Mouse (Mus musculus) ovary, postnatal 36 days (tissue): ENCODE data around the gene Yeats2.

Experiments used
- DNase-seq: peaks from one replicate; pipeline ENCODE4 v3.0.0; 2022; ENCODE audit warnings: low spot score, mixed read lengths

The Yeats2 gene

DNA sequence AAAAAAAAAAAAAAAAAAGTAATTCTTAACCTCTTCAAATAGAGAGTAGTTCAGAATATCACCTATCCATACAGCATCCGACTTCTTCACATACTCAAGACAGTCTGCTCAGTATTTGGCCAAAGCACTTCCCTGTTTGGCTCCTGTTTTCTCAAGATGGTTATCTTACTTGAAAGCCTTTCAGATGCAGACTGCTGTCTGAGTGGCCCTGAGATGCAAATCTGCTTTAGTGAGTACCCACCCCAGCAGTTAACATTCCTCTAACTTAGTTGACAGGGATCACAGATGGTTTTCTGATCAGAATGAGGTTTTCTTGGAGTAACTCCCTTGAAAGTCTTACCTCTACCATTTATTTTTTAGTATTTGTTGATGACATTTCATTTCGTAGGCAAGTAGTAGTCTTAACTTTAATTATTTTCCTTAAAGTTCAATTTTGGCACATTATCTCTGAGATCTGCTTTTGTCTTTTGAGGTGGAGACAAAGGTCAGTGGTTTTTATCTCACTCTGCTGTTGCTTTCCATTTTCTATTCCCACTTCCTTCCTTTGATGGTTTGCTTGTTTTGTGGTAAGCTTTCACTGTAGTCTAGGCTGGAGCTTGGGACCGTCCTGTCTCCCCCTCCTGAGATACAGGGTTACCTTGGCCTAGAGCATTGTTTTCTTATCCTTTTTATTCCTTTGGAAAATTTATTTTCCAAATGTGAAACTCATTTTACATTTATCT is 50.5 kb downstream of the Yeats2 start:
- DNase-seq = no peak

DNA sequence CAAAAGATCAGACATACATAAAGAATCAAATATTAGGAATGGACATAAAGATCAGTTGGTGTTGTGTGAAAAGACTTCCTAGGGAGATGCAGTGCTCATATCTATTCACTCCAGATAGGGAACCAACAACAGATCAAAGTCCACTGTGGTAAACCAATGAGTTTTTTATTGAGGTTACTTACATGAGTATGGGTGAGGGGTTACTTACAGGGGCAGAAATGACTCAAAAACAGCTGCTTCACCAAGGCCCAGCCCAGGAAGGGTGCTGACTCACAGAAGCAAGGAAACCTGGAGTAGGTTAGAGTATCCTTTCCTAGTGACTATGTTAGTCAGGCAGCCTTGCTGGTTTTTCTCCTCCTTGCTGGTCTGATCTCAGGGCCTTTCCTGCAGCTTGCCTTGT is 51.2 kb downstream of the Yeats2 start:
- DNase-seq = no peak

DNA sequence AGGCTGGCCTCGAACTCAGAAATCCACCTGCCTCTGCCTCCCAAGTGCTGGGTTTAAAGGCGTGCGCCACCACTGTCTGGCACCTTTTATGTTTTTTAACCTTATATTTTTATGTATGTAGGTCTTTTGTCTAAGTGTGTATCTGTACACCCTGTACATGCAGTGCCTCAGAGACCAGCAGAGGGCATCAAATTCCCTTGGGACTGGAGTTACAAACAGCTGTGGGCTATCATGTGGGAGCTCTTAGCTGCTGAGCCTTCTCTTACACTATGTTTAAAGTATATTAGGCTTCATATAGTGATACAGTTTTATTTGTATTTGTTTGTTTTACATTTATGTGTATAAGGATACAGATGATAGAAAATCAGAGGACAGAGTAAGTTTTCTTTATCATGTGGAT is 54.7 kb downstream of the Yeats2 start:
- no peak for DNase-seq

DNA sequence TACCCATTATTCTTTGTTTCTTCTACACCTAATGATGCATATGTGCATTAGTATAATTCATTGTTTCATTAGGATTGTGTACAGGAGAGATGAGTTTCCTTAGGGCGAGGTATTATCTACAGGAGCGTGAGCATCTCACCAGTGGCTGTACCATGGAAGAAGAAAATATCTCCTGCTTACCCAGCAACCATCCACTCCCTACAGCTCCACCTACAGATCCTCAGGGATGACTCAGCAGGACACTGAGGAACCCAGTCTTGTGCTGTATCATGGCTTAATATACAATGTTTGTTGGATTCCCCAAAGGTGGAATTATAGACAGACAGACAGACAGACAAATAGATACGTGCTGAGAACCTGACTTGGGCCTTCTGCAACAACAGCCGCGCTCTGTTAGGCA is 56.1 kb downstream of the Yeats2 start:
- no peak for DNase-seq

DNA sequence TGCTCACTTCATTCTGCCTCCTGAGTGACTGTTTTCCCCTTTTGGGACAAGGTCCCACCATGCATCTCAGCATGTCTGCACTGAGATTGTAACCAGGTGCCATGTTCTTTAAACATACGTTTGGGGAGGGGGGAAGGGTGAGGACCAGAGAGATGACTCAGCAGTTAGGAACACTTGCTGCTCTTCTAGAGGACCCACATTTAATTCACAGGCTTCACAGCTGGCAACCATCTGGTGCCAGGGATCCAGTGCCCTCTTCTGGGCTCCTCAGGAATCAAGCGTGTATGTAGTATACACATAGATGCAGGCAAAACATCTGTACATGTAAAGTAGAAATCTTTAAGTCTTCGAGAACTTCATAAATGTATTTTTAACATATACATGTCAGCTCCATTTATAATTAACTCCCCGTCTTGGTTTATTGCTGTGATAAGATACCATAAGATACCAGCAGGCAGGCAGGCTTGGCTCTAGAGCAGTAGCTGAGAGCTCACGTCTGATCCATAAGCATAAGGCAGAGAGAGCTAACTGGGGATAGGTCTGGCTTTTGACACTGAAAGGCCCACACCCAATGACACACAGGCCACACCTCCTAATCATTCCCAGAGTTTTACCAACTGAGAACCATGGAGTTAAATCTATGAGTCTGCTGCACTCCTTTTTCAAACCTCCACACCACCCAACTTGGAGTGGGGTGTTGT is 58.8 kb downstream of the Yeats2 start:
- no peak for DNase-seq

DNA sequence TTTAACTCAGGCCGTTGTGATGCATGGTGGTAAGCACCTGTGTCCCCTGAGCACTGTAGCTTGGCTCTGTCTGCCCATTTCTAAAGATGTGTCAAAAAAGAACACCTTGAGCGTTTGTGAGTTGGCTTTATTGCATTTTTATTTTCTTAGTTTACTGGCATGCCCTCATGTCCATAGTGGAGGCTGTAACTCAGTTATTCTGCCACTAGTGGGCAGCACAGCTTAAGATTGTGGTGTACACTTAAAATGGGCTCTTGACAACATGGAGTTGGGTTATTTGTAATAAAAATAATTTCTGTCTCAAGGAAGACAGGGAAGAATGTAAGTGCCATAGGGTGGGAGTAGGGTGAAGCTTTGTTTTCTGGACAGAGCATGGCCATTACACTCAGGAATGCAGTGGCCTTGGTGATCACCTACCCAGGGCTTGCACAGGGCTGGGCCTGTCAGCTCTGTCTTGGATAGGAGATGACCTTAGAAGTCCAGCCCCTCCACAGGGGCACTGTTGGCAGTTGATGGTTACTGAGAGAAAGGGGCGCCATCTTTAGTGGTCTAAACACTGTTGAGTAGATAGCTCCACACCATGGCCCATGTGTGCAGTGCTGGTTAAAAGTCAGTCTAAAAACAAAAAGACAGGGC is 72.8 kb downstream of the Yeats2 start:
- DNase-seq = peak; percentile 23

DNA sequence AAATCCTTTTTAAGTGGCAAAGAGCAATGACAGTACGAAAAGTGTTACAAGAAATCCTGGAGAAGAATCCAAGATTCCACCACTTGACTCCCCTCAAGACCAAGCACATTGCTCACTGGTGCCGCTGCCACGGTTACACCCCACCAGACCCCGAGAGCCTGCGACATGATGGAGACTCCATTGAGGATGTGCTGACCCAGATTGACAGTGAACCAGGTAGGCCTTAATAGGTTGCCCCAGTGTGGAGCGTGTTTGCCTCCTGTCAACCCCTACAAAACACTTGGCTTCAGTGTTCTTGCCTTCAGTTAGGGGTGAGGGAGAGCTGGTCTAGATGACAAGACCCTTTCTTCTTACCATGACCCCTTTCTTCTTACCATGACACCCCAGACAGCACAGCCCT is 81.9 kb downstream of the Yeats2 start:
- no peak for DNase-seq

DNA sequence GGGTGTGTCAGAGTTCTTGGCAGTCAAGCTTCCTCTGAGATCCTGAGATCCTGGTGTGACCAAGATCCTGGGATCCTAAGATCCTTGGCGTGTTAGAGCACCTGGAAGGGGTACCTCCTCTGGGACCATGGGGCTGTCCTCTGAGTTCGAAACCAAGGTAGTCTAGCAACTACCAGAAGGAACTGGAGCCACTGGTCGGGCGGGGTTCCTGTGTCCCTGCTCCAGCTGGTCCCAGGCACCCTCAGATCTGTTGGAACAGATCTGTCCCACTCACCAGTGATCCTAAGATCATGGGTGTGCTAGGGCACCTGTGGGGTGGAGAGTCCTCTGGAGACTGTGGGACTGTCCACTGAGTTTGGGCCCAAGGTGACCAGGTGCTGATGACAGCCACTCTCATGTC is 85.8 kb downstream of the Yeats2 start:
- no peak for DNase-seq

DNA sequence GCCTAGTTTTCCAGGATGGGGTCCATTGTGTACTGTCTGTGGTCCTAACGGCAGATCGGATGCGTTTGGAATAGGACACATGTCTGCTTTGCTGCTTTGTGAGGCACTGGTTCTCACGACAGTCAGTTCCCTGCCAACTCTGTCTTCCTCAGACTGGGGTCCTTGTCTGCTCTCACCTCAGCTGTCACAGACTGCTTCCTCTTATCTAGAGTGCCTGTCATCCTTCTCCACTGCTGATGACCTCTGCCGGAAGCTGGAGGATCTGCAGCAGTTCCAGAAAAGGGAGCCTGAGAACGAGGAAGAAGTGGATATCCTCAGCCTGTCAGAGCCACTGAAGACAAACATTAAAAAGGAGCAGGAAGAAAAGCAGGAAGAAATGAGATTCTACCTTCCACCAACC is 86.6 kb downstream of the Yeats2 start:
- DNase-seq = no peak

DNA sequence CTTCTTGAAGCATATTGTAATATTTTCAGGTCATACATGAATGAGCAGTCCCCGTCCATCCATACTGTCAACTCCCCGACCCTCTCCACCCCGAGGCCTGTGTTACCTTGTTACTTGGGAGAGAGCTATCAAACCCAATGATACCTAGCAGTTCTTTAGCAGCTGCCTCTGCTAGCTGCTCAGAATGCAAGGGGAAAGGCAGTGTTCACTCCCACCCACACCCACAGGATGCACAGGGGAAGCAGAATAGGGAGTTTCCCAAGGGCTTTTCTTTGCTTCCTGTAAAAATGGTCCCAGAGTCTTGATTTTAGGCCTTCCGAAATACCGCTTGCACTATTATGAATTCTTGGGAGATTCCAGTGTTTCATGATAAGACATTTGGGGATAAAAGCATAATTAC is 87.3 kb downstream of the Yeats2 start:
- no peak for DNase-seq

DNA sequence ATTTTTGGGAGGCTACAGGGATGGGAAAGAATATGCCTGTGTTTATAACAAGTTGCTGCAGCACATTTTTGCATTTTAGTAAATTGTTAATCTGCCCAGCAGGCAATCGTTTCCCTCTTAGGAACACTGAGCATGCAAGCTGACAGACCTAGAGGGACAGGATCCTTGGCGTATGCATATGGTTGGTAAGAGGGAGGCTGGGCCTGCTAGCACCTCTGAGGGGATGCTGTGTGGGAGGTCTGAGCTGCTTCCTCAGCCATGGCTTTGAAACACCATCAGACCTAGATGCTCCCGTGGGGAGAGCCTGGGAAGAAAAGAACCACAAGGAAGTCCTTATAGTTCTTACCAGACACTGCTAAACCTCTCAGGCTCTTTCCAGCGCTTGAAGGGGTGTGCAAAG is 93.5 kb downstream of the Yeats2 start:
- no peak for DNase-seq

DNA sequence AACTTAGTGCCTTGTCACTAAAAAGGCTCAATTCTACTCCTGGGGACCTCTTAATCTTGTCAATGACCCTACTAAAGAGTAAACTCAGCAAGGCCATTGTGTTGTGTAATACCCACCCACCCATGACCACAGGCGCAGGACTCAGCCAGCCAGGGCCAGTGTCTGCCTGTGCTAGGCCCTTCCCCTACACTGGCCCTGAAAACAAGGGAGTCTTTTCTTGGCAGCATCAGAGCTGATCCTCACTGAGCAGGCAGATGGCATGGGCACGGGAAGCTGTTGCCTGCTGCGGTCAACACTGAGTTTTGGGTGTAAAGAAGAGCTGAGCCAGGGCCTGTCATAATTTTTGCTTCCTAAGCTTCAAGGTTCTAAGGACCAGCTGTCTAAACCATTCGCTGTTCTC is 96.6 kb downstream of the Yeats2 start:
- peak; percentile 27 for DNase-seq

DNA sequence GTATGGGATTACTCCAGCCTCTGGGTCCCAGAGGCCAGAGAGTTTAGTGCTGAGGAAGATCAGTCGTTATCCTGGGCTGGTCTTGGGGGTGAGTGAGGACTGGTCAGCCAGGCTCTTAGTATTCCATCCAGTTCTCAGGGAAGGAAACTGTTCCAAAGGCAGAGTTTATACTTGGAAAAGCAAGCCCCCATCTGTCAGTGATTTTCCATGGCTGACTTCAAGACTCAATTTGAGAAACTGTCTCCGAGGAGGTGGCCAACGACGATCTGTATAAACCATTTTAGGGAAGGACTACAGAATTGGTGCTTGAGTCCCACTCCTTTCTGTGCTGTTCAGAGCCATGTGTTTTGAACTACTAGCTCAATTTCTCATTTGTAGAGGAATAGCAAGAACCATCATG is 97.8 kb downstream of the Yeats2 start:
- DNase-seq = no peak

DNA sequence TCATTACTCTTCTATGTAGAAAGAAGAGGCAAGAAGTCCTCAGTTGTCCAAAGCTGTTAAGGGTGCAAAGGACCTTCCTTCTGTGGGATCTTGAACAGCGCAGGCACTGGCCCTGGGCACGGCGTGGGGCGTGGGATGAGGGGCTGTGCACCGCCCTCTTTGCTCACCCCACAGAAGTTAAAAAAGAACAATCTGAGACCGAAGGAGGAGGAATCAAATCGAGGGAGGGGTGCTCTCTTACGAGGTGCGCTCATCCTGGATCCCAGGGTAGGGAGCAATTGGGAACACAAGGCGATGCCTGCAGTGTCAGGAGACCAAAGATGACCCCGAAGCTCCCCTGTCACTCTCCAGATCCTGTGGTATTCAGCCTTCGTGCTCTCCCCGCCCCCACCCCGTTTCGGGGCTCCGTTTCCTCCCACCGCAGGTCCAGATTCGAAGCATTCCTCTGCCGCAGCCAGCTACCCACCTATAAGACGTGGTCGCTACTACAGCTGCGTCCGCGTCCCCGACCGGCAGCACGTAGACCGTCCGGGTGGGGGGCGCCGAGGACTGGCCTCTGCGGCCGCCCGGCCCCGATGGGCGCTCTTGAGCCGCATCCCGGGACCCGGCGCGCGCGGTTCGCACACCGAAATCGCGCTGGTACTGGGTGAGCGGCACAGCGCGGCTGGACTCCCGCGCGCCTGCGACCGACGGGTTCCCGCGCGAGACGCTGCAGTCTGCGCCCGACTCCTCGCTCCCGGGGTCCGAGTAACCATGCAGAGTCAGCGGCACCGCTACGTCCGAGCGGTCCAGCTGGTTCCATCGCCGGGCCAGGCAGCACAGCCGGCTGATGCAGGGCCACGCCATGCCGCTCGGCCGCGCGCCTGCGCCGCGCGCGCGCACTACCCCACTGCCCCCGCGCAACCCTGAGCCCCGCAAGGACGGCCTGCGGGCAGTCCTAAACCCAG is 99.9 kb downstream of the Yeats2 start, which contains the start of gene Map6d1:
Gene Map6d1, minus strand, starts transcription at position 891 of the 947 bp plus-strand sequence.
- DNase-seq = peak; percentile 56

DNA sequence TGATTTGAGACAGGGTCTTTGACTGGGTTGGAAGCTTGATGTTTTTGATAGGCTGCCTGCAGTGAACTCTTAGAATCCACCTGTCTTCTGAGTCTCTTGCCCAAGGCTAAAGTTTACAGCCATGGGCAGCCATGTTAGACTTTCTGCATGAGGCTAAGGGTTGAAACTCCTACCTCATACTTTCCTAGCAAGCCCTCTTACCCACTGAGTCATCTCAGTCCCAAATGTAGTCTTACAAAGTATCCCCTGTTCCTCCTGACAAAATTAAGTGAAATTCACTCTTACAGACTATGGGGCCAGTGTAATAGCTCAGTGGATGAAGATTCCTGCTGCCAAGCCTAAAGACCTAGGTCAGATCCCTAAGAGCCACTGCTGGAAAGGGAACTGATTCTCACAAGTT is 106.2 kb downstream of the Yeats2 start:
- no peak for DNase-seq

DNA sequence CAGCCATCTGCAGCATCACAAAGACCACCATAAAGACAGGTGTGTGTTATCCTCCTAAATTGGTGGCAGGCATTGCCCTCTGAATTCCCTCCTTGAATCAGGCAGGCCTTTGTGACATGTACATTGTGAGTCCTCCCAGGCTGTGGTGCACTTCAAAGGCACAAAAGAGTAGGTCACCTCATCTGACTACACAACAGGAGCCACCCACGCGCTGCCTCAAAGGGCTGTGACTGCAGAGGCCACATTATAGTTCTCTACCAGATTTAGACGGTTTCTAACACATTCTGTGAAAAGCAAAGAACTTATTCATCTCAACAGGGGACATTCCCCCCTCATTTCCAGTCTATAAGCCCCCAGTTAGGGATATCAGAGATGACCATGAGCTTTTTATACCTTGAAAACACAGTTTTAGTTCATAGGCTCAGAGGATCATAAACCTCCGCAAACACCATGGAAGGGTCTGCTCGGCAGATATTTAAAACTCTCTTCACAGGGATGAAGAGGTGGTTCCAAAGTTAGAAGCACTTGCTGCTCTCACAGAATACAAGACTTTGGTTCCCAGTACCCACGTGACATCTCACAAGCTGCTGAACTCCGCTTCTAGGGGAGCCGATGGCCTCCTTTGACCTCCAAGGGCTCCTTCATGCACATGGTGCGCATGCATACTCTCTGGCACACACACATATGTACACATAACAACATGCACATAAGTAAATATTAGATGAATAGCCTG is 107.7 kb downstream of the Yeats2 start:
- no peak for DNase-seq

DNA sequence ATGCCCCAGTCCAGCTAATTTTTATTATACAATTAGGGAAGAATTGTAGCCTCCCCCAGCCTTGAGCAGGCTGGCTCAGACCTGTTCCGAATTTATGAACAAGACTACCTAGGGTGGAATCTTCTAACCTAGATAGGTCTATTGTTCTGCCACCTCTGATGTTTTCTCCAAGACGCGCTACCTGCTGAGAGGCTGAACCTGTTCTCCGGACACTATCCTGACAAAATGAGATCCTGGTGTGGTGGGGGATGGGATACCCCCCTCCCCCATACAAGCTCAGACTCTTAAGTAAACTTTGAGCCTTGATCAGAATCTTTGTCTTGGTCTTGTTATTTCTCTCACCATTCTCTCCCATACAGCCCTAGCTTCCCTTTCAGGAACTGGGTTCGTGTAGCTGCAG is 117.1 kb downstream of the Yeats2 start:
- no peak for DNase-seq

DNA sequence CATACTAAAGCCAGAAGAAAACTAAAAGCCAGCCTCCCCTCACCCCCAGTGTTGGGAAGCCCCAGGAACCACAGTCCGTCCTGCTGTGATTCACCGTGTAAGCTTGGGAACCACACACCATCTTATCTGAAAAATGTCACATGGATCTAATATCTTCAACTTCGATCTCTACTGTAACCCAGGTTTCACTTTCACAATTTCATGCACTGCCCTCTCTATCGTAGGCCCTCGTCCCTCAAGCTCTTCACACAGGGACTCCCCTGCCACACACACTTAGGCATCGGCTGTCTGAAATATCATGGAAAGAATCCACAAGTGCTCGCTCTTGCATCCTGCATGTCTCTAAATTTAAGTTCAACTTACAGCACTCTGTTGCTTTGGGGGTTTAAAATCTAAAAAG is 124.2 kb downstream of the Yeats2 start:
- no peak for DNase-seq

DNA sequence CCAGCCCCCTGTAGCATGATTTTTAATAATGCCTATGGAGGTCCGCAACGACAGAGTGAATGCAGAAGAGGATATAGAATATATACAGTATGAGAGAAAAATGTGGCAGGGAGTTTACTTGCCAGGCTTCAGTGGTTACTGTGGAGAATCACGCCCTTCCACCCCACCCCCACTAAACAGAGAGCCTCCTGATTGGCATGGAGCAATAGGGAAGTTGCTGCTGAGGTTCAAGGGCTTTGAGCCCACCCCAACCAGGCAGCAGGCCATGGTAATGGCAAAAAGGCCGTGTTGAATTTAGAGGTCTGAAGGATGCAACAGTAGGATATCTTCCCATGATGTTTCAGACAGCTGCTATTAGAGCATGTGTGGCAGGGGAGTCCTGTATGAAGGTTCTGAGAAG is 130.5 kb downstream of the Yeats2 start:
- DNase-seq = no peak

DNA sequence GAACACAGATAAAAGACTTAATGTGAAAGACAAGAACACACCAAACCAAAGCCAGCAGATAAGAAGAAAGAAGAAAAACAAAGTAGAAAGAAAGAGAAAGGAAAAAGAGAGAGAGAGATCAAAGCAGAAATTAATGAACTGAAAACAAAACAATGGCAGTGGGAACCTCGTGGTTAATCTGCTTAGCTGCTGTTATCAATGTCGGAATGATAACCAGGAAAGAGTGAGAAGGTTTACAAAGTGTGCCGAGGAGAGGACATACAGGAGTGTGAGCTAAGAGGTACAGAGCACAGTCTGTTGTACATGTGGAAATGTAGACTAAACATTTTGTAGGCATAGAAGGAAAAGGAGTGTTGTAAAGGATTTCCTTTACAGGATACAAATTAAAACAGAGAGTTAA is 132.1 kb downstream of the Yeats2 start:
- no peak for DNase-seq

DNA sequence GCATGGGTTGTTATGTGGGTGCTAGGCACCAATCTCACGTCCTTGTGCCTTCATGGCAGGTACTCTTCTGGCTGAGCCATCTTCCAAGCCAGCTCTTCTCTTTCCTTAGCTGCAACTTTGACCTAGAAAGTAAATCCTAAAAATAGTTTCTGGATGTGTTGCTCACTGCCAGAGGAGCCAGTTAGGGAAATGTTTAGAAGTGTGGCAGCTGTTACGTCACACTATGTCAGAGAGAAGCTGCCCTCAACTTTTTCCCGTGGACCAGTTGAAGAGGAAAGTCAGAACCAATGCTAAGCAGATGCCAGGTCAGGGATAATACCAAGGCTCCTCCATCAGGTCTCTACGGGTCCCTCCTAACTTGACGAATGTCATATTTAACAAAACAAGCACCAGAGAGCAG is 138.5 kb downstream of the Yeats2 start:
- no peak for DNase-seq

DNA sequence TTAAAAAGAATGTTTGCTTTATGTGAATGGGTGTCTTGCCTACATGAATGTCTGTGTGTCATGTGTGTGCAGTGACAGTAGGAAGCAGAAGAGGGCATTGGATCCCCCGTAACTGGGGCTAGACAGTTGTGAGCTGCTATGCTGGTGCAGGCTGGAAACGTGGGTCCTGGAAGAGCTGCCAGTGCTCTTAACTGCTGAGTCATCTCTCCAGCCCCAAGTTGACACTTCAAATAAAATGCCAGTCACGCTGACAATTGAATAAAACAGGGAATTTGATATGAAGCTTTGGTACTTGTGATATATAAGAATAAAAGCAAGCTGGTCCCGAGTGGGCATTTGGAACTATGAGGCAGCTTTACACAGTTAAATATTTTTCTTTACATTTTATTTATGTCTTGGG is 139.4 kb downstream of the Yeats2 start:
- no peak for DNase-seq
